Mouse (Mus musculus) left cerebral cortex, adult 9 months (tissue): ENCODE measurements around the gene Pip5k1a.
"Not testable (repeated sequence)": the region's sequence is repeated elsewhere in the genome, so short reads cannot be mapped to it uniquely, and the experiment has no call there.

Source experiments
- DNase-seq, 2 experiments: peaks; one replicate each; pipeline ENCODE4 v3.0.0; 2022; ENCODE audit warnings: low spot score in 2 of 2

Pip5k1a gene

DNA sequence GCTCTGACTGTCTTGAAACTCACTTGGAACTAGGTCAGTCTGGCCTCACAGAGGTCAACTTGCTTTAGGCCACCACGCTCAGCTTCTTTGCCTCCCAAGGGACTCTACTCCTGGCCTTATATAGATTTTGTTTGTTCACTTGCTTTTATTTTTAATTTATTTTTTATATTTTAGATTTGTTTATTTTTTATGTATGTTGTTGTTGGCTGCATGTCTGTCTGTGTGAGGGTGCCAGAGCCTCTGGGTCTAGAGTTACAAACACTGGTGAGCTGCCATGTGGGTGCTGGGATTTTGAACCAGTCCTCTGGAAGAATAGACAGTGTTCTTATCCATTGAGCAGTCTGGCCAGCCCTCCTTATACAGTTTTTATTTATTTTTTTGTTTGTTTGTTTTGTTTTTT, 6.0 kb upstream of the Pip5k1a start:
- DNase-seq, result no peak

DNA sequence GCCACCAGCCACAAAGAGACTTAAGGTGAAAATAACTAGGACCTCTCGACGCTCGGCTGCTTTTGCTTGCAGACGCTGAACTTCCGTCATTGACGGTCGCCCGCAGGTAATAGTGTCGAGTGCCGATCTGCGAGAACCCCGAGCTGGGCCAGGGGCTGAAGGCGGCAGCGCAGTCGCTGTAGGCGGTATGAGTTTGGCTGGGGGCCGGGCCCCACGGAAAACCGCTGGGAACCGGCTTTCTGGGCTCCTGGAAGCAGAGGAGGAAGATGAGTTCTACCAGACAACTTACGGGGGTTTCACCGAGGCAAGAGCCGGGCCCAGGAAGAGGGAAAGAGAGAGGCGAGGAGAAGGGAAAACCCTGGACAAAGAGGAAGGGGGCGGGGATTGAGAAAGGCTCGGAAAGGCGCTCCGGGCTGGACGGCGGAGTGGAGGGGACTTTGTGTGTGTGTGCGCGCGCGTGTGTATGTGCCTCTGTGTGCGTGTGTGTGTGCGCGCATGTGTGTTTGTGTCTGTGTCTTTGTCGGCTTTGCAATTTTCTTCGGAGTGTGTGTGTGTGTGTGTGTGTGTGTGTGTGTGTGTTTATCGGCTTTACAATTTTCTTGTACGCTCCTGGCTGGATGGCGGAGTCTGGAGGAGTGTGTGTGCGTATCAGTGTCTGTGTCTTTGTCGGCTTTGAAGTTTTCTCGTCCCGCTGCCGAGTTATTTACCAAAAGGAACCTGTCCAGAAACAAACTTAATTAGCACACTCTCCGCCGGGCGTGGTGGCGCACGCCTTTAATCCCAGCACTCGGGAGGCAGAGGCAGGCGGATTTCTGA, 4.4 kb upstream of the Pip5k1a start, which contains the start of gene Vps72:
Vps72 (plus strand) TSS at position 112 of the 816 bp plus-strand sequence.
- DNase-seq, result peak; percentile 73 to 90

DNA sequence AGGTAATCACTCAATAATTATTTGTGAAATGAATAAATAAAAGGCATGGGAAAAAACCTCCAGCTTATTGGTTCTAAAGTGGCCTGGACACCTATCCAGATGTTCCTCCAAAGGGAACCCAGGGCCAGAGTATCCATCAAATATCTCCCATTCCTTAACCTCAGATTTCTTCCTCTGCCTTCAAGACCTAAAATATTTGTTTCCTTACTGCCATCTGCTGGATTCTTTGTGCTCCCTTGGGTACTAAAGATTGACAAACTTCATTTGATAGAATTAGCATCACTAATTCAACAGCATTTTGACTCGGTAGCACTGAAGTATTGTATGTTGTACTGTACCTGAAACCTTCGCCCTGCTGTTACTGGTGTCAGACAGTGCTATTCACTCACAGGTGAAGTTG, 1.2 kb upstream of the Pip5k1a start:
- no peak for DNase-seq

DNA sequence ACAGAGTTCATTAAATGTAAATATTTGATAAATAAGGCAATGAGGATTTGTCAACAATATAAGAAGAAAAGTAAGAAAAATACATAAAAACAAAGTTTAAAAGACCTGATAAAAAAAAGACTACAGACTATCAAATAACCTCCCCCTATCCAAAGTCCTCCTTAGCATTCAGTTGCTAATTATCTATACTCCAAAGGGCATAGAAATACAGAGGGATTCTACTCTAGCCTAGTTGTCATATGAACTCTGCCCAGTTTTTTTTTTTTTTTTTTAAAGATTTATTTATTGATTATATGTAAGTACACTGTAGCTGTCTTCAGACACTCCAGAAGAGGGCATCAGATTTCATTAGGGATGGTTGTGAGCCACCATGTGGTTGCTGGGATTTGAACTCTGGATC, 578 bp upstream of the Pip5k1a start:
- DNase-seq, result not testable (repeated sequence)

DNA sequence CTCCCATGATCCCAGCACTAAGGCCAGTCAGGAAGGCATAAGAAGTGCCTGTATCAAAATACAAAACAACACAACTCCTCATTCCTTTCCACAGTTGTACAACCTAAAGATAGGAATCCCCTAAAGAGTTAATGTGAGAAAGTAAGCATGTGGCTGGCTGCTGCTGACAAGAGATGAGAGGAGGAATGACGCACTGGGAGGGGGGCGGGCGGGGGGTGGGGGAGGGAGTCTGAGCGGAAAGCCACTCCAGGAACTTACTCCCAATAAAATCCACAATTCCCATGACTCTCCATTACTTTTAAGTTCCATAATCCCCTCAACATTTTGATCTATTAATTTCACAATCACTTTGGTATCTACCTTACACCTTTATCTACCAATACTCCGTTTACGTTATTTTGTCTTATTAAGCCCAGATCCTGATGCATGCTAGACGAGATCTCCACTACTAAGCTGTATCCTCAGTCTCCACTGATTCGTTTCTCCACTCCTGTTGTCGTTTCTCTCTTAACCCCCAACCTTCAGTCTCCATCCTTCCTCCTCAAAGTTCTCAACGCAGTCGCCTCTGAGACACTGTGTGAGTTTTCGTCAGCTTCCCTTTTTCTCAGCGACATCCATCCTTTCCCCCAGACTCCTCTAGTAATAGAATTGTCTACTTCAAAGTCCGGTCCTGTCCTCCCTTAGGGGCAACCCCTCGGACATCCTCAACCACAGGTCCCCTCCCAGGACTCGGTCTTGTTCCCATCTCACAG, 968 bp downstream of the Pip5k1a start:
- no peak for DNase-seq

DNA sequence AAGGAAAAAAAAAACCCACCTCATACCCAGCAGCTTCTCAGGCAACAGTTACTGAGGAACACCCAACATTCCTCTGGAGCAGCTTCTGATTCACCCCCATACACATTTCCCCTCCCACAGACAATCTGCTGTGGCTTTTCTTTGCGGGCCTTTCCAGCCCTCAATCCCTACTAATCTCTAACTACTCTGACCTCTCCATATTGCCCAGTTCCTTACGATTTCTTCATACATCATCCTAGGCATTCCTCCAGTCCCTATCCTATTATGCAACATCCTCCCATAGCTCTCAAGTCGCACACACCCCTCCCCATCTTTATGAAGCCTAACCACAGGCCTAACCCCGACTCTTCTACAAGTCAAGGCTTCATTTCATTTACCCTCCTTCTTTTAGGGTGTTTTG, 1.6 kb downstream of the Pip5k1a start:
- peak in 1 of 2 experiments; percentile 60 for DNase-seq

DNA sequence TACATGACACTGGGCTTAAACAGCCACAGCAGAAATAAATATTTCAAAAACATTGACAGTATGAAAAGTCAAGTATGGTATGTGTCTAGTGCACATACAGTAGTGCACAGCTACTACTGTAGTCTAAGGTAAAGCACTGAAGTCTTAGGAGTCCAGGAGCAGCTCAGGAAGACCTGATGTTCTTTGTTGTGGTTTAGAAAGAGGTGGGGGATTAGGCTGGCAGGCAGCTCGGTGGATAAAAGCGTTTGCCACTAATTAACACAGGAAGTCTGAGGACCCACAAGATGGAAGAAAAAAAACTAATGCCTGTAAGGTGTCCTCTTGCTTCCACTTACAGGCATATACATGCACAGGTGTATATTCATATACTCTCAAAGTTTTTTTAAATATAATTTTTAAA, 5.9 kb downstream of the Pip5k1a start:
- no peak for DNase-seq

DNA sequence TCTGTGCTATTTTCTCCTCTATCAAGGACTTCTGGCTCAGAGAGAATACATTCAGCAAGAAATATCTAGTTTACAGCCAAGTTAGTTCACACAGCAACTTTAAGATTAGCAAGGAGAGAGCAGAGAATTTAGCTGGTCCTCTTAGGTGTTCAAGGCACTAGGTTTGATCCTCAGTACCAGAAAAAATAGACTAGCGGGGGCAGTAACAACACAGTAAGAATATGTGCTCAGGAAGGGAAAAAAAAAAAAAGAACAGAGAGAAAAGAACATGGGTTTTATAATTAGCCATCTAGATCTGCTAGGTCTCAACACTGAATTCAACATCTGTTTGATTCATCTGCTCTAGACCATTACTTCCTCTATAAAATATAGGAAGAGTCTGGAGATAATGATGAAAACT, 18.7 kb downstream of the Pip5k1a start:
- DNase-seq, result no peak

DNA sequence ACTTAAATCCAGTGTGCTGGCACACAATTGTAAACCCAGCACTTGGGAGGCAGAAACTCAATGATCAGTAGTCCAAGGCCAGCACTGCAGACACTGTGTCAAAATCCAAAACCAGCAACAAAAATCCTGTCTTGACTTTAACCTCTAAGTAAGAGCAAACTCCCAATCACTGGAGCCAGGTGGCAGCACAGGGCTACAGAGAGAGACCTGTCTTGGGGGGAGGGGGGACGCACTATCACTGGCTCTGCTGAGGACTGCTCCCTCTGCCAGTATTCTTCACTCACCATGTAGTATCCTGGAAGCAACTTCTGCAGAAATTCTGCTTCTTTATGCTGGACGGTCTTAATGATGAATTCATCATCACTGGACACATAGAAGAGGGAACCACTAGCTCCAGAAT, 35.1 kb downstream of the Pip5k1a start:
- no peak for DNase-seq

DNA sequence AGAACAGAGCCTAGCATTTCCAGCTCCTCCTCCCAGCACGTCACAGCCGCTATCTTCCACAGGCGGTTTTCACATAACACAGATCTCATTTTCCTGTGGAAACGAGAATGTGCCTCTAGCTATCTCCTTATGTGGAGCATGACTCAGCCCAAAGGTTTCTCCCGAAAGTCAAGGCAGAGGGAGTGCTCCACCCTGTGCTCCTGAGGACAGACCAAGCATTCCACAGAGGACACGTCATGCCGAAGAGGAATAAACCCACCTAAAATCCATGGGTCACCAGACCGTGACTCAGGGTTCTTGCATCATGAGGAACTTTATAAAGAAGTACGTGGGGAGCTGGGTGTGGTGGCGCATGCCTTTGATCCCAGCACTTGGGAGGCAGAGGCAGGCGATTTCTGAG, 40.2 kb downstream of the Pip5k1a start:
- peak; percentile 17 to 42 for DNase-seq

DNA sequence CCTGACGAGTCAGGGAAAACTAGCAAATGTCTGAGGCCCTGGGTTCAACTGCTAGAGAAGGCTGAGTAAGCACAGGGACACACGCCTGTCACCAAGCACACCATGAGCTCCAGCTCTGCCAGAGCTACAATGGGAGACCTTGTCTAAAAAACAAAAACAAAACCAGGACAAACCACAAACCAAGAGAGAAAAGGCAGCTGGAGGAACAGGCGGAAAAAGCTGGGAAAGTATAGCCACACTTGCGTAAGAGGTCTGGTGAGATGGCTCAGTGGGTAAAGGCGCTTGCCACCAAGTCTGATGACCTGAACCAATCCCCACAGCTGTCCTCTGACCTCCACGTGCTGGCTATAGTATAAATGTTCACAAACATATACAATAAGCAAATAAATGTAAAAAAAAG, 40.6 kb downstream of the Pip5k1a start:
- no peak for DNase-seq

DNA sequence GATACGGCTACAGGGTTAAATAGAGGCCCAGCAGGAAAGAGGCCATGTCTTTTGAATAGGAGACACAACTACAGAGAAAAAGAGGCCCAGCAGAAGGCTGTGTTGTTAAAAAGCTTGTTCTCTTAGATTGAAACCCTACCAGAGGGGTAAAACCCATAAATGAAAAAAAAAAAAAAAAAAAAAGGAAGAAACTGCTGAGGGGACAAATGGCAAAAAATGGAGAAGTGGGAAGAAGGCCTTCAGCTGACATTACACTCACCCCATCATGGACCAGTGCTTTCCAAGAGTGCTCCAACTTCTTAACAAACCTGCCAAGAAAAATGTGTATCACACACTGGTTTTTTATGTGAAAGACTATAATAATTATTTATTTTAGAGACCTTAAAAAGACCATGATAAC, 41.2 kb downstream of the Pip5k1a start:
- DNase-seq, result no peak

DNA sequence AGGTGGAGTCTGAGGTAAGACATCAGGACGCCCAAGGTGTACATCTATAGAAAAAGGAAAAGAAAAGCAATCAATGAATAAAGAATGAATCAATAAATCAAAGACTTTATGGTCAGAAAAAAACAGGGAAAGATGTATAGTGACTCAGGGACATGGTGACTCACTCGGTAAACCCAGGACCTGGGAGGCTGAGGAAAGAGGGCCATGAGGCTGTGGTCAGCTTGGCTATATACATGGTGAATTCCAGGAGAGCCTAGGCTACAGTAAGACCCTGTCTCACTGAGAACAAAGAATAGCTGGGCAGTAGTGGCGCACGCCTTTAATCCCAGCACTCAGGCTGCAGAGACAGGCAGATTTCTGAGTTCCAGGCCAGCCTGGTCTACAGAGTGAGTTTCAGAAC, 43.0 kb downstream of the Pip5k1a start:
- DNase-seq, result no peak

DNA sequence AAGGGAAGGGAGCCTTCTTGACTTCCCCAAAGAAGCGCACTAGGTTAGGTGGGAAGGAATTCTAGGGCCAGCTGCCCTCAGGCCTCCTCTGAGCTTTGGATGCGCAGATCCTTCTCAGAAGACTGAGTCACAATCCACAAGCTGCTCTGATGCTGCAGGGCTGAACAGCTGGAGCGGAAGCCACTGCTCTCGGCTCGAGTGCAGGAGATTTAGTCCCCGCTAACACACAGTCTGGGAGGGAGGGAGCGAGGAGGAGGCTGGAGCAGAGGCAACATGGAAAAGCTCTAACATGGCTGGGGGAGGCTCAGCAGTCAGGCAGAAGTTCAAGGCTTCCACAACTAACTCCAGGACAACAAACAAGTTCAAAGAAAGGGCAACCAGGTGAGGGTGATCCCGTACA, 48.7 kb downstream of the Pip5k1a start:
- DNase-seq, result peak; percentile 39 to 52

DNA sequence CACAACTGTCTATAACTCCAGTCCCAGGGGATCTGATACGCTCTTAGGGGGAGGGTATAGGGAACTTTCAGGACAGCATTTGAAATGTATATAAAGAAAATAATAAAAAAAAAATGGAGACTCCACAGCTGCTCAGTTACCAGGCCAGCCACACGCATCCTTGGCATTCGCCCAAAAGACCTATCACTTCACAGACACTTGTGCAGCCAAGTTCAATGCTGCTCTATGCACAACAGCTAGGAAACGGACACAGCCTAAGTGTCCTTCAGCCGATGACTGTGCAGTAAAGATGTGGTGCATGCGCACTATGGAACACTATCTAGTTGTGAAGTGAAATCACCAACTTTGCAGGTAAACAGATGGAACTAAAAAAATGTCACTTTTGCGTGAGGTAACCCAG, 50.5 kb downstream of the Pip5k1a start:
- no peak for DNase-seq

DNA sequence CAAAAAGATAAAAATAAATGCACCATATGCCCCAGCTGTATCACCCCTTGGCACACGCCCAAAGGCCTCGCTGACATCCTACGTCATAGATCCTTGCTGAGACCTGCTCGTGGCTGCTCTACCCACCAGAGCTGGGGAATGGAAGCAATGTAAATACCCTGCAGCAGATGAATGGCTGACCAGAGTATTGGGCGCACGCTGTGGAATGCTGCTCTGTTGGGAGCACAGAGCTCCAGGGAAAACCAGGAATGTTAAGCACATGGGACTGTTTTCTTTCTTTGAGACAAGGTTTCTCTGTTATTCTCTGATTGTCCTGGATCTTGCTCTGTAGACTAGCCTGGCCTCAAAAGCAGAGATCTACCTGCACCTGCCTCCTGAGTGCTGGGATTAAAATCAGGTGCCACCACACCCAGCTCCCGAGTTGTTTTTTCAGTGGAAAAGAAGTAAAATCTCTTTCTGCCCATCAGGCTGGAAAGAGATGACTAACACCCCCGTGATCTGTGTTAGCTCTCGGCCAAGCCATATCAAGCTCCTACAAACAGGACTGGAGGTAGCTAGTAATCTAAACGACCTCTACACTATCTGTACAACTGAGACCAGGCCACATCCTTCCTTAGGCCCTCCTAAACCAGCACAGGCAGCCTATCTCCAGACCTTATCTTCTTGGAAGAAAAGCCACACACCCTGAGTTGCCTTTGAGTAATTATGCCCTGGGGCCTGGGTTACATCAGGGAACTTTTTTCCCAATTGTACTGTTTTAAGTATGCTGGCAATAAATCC, 52.1 kb downstream of the Pip5k1a start:
- peak in 1 of 2 experiments; percentile 10 for DNase-seq

DNA sequence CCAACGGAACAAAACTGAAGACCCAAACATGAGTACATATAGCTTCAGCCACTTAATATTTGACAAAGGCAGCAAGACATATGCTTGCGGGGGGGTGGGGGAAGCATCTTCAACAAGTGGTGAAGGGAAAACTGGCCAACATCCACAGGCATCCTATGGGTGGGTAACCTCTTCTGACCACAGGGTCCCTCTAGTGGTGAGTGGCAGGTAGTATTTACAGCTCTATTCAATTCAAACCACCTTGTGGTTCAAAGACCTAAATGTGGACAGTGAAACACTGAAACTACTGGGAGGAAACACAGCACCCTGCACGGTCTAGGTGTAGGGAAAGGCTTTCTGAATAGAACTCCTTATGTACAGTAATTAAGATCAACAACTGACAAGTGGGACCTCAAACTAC, 53.0 kb downstream of the Pip5k1a start:
- DNase-seq, result no peak

DNA sequence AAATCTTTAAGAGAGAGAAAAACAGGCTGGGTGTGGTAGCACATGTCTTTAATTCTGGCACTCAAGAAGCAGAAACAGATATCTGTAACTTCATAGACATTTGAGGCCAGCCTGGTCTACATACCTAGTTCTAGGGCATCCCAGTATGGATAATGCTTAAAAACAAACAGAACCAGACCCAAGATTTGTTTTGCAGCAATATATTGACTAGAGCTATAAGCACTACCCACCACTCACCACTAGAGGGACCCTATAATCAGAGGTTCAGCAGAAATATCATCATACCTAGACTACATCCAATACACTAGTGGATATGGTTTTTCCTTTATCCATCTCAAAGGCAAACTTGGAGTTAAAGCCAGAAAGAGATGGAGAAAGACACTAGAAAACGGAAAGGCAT, 53.8 kb downstream of the Pip5k1a start:
- peak in 1 of 2 experiments; percentile 51 for DNase-seq

DNA sequence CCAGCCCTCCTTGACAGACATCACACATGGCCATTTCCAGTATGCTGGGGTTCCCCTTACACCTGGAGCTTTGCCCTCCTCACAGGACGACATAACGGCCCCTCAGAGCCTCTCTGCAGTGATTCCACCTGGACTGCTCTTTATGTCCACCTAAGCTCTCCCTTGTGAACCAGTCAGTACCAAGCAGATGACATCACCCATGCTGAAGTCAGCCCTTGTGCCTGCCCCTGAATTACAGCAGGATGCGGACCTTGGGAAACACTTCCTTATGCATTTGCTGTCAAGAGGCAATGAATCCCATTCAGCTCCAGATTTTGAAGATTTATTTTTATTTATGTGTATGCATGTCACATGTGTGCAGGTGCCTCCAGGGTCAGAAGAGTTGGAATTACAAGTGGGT, 58.8 kb downstream of the Pip5k1a start:
- DNase-seq, result no peak

DNA sequence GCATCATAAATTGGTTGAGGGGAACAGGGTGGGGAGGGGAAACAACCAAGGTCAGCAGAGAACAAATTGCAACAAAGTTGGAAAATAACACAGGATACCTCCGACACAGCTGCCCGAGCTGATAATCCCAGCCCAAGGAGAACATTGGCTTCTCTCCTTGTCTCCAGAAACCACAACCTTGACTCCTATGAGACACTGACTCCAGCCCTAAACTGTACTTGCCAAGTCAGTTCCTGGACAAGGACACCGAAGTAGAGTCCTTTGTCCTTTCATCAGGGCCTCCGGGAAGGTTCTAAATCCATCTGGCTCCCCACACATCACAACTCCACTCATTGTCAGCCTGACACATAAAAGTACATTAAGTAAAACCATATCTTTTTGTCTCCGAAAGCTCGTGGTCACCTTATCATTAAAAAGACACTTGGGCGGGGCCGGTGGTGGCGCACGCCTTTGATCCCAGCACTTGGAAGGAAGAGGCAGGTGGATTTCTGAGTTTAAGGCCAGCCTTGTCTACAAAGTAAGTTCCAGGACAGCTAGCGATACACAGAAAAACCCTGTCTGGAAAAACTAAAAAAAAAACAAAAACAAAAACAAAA, 60.2 kb downstream of the Pip5k1a start:
- no peak for DNase-seq

DNA sequence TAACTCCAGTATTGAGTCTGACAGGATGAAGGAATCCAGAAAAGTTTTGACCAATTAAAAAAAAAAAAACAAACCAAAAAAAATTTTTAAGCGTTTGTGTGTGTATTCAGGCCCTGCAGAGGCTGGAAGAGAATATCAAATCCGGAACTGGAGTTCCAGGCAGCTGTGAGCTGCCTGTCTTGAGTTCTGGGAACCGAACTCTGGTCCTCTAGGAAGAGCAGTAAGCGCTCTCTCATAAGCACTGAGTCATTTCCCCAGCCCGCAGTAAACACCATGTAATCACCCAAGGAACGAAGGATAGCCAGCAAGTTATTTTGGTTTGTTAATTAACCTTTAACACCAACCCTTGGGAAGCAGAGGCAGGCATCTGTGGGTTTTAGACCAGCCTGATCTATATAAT, 63.5 kb downstream of the Pip5k1a start:
- DNase-seq, result no peak

DNA sequence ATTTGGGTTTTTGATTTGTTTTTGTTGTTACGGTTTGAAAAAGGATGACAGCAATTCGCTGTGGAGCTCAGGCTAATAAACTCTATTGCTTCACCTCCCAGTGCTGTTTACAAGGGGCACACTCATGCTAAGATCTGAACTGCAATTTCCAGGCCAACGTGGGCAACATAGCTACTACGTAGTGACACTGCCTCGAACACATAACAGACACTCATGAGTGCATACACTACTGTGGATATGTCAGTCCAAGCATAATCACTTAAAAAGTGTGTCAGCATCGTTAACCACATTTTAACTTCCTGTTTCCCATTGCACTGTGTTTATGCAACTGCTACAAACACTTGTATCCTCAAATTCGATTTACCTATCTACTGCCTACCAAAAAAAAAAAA, 63.9 kb downstream of the Pip5k1a start:
- DNase-seq, result no peak
